Mouse (Mus musculus) heart, adult 2 months (tissue): Measurements from ENCODE around the gene 1700025G04Rik.

Experiments used
- CTCF ChIP-seq: fragments of 200-600 bp; IDR thresholded peaks from 2 replicates; pipeline ENCODE4 v1.8.1; 2022; ENCODE audit warnings: antibody characterized with exemption, mild to moderate bottlenecking, moderate library complexity
- EP300 ChIP-seq: fragments of 200-500 bp; IDR thresholded peaks from 2 replicates; pipeline ENCODE4 v1.6.1; 2011; ENCODE audit warnings: low read depth, low read length, control low read depth; ENCODE audit not compliant: insufficient read depth
- POLR2A ChIP-seq: fragments of 200-500 bp; IDR thresholded peaks from 2 replicates; pipeline ENCODE4 v1.6.1; 2011; ENCODE audit warnings: mild to moderate bottlenecking, low read depth, low read length, control low read depth; ENCODE audit not compliant: insufficient read depth

GRCm38 (mm10) chr1:152130029-152130727 lies 40.3 kb upstream of the 1700025G04Rik start:
- TF ChIP-seq CTCF (no peak), EP300 (peak; percentile 74; the same call in 1 of the 2 replicates), POLR2A (0 out of 2 replicates have a peak, but pooled peaks have one; percentile 24)
